ENCODE assay signal across 17 mouse cellular contexts in genomic region chr15:102967511-102968397, GRCm38 (mm10). TPM values are rescaled to one million over a fixed set of nuclear protein-coding genes. Genes with fewer than 3 reads are reported as not detected.
DNase-seq lines count a peak whose midpoint lies in the region; ATAC-seq and TF ChIP-seq lines count a peak whose summit lies in the region.
"Had no signal": no experiment of that assay in that cellular context is flagged by ENCODE, and none has a peak within 500 bp of the region (broad histone marks: within the 10 kb centered on the region; RNA-seq: fewer than 3 reads in every experiment).

No protein-coding gene starts in this region.

- H3K27me3 ChIP-seq in lung, embryonic 14.5 days (ENCODE audit: insufficient read depth, low read length) = peaks cover 99% of the 10 kb centered on the region
- peaks cover 100% of the 10 kb centered on the region for H3K27me3 ChIP-seq in embryonic facial prominence, embryonic 10.5 days (replicated peaks; ENCODE audit: low read depth, poor library complexity, severe bottlenecking)
- peaks cover 39% of the 10 kb centered on the region for H3K27me3 ChIP-seq in neural tube, embryonic 15.5 days (replicated peaks)
- peaks cover 24% of the 10 kb centered on the region; the same call in 1 of the 2 replicates for H3K27me3 ChIP-seq in cerebellum, adult 2 months (ENCODE audit: control insufficient read depth, insufficient read depth, low read length)

- peak overlapping the region; percentile 3; the same call in 1 of the 2 replicates for H3K4me3 ChIP-seq in lung, embryonic 14.5 days (ENCODE audit: low read depth, low read length)
- H3K4me3 ChIP-seq in embryonic facial prominence, embryonic 10.5 days = no peak overlapping the region
- H3K4me3 ChIP-seq in neural tube, embryonic 15.5 days (replicated peaks) = peak overlapping the region; percentile 49
- no peak overlapping the region for H3K4me3 ChIP-seq in cerebellum, adult 2 months (replicated peaks; ENCODE audit: insufficient read depth, low read depth, low read length)
- H3K4me3 ChIP-seq: hindbrain, embryonic 13.5 days; midbrain, embryonic 15.5 days had no signal

- H3K9ac ChIP-seq in lung, embryonic 14.5 days = no peak overlapping the region
- H3K9ac ChIP-seq in neural tube, embryonic 15.5 days (replicated peaks) = peak overlapping the region; percentile 68
- H3K9ac ChIP-seq: forebrain, postnatal 0 days; heart, embryonic 15.5 days; hindbrain, embryonic 13.5 days; liver, embryonic 12.5 days; midbrain, embryonic 15.5 days had no signal

- DNase-seq in lung, embryonic 14.5 days = no peak
- no peak for DNase-seq in lung, postnatal 4 days
- DNase-seq in embryonic facial prominence, embryonic 10.5 days (ENCODE audit: low spot score) = peak; percentile 49
- peak; percentile 58 to 72 for DNase-seq in kidney, postnatal 4 days
- no peak for DNase-seq in left cerebral cortex, adult 8-10 months (ENCODE audit: low spot score in 2 of 2)
- no peak for DNase-seq in cerebellum, adult 2 months
- DNase-seq: adrenal gland, postnatal 36 days; forebrain, postnatal 0 days; thymus, postnatal 25 days had no signal

- no peaks in the 10 kb centered on the region for H3K4me1 ChIP-seq in lung, embryonic 14.5 days (ENCODE audit: insufficient read depth)
- peaks cover 7% of the 10 kb centered on the region; the same call in 1 of the 2 replicates for H3K4me1 ChIP-seq in embryonic facial prominence, embryonic 10.5 days
- H3K4me1 ChIP-seq in neural tube, embryonic 15.5 days = peaks cover 37% of the 10 kb centered on the region
- no peaks in the 10 kb centered on the region for H3K4me1 ChIP-seq in cerebellum, adult 2 months (ENCODE audit: control insufficient read depth, insufficient read depth, low read length)
- H3K4me1 ChIP-seq: liver, embryonic 12.5 days had no signal

- H3K27ac ChIP-seq in lung, embryonic 14.5 days (ENCODE audit: low read depth) = no peak overlapping the region
- no peak overlapping the region for H3K27ac ChIP-seq in embryonic facial prominence, embryonic 10.5 days (replicated peaks)
- H3K27ac ChIP-seq in neural tube, embryonic 15.5 days (replicated peaks) = peak overlapping the region; percentile 85
- no peak overlapping the region for H3K27ac ChIP-seq in cerebellum, adult 2 months (ENCODE audit: insufficient read depth, low read length)
- H3K27ac ChIP-seq: heart, embryonic 15.5 days; hindbrain, embryonic 13.5 days; liver, embryonic 12.5 days; midbrain, embryonic 15.5 days had no signal

- H3K36me3 ChIP-seq in lung, embryonic 14.5 days (ENCODE audit: insufficient read depth) = no peaks in the 10 kb centered on the region
- H3K36me3 ChIP-seq in embryonic facial prominence, embryonic 10.5 days (replicated peaks) = no peaks in the 10 kb centered on the region
- H3K36me3 ChIP-seq in neural tube, embryonic 15.5 days = no peaks in the 10 kb centered on the region
- H3K36me3 ChIP-seq: heart, embryonic 15.5 days; hindbrain, embryonic 13.5 days; liver, embryonic 12.5 days; midbrain, embryonic 15.5 days had no signal

- no peak for ATAC-seq in lung, embryonic 14.5 days (ENCODE audit: insufficient read depth)
- ATAC-seq in neural tube, embryonic 15.5 days (ENCODE audit: low FRiP score) = no peak
- ATAC-seq: forebrain, postnatal 0 days; liver, embryonic 12.5 days; midbrain, embryonic 15.5 days had no signal

- TF ChIP-seq CTCF in lung, embryonic 14.5 days (IDR thresholded peaks at IDR 0.05; ENCODE audit: low read depth) = no peak
- no peak for TF ChIP-seq CTCF in cerebellum, adult 2 months (IDR thresholded peaks at IDR 0.05; ENCODE audit: borderline replicate concordance, insufficient read depth, low read depth, low read length)

- no peak overlapping the region for H3K4me2 ChIP-seq in lung, embryonic 14.5 days
- H3K4me2 ChIP-seq in neural tube, embryonic 15.5 days = peak overlapping the region; percentile 70
- H3K4me2 ChIP-seq: hindbrain, embryonic 13.5 days; liver, embryonic 12.5 days; midbrain, embryonic 15.5 days had no signal

- no peak for TF ChIP-seq POLR2A in cerebellum, adult 2 months (IDR thresholded peaks at IDR 0.05; ENCODE audit: borderline replicate concordance, insufficient read depth, low read length)

- no peaks in the 10 kb centered on the region for H3K9me3 ChIP-seq in lung, embryonic 14.5 days (ENCODE audit: low read depth, low read length)
- no peaks in the 10 kb centered on the region for H3K9me3 ChIP-seq in embryonic facial prominence, embryonic 10.5 days
- no peaks in the 10 kb centered on the region for H3K9me3 ChIP-seq in neural tube, embryonic 15.5 days (replicated peaks)
- H3K9me3 ChIP-seq: heart, embryonic 15.5 days; hindbrain, embryonic 13.5 days; liver, embryonic 12.5 days; midbrain, embryonic 15.5 days had no signal

- WGBS in lung, embryonic 14.5 days = 1% methylated on average over 34 of the region's 34 CpGs
- 2% methylated on average over 34 of the region's 34 CpGs for WGBS in embryonic facial prominence, embryonic 10.5 days
- WGBS in neural tube, embryonic 15.5 days = 3% methylated on average over 34 of the region's 34 CpGs
- 4% methylated on average over 34 of the region's 34 CpGs for WGBS in cerebellum, adult 2 months

RNA-seq across cellular contexts. Expression of gene Hoxc5, which starts 0.5 kb away (rescaled TPM):
- polyA plus RNA-seq in lung, embryonic 14.5 days (2014; fragmentation: Nextera tagmentation; extraction: Ambion mirVana) = 0.62 and 0.74 TPM in 2 replicates
- polyA plus RNA-seq in embryonic facial prominence, embryonic 10.5 days (2016; fragmentation: Nextera tagmentation; extraction: Ambion mirVana) = 0.07 and 0.18 TPM in 2 replicates
- 14.6 and 20.7 TPM in 2 replicates for polyA plus RNA-seq in neural tube, embryonic 15.5 days (2015; fragmentation: Nextera tagmentation; extraction: Ambion mirVana)
- total RNA-seq in left cerebral cortex, adult 8-10 months (2022) = not detected
- polyA plus RNA-seq in cerebellum, adult 2 months (2012; rRNA removed) = 1.5 and 2.2 TPM in 2 replicates
- total RNA-seq: common myeloid progenitor, adult 5-6 weeks; forebrain, postnatal 0 days; granulocyte monocyte progenitor cell, adult 5-6 weeks; layer of hippocampus, postnatal 10 days had no signal
- polyA plus RNA-seq: forebrain, postnatal 0 days; midbrain, embryonic 15.5 days had no signal

RNA-seq across cellular contexts. Expression of gene Hoxc10, which starts 1.2 kb away (rescaled TPM):
- not detected in 2 replicates for polyA plus RNA-seq in lung, embryonic 14.5 days (2014; fragmentation: Nextera tagmentation; extraction: Ambion mirVana)
- polyA plus RNA-seq in embryonic facial prominence, embryonic 10.5 days (2016; fragmentation: Nextera tagmentation; extraction: Ambion mirVana) = not detected in 2 replicates
- 51.3 and 71.0 TPM in 2 replicates for polyA plus RNA-seq in neural tube, embryonic 15.5 days (2015; fragmentation: Nextera tagmentation; extraction: Ambion mirVana)
- total RNA-seq in left cerebral cortex, adult 8-10 months (2022) = not detected
- not detected in 2 replicates for polyA plus RNA-seq in cerebellum, adult 2 months (2012; rRNA removed)
- total RNA-seq: common myeloid progenitor, adult 5-6 weeks; forebrain, postnatal 0 days; granulocyte monocyte progenitor cell, adult 5-6 weeks; layer of hippocampus, postnatal 10 days had no signal
- polyA plus RNA-seq: forebrain, postnatal 0 days; heart, embryonic 15.5 days; hindbrain, embryonic 13.5 days; liver, embryonic 12.5 days; midbrain, embryonic 15.5 days had no signal

RNA-seq across cellular contexts. Expression of gene Hoxc9, which starts 8.5 kb away (rescaled TPM):
- polyA plus RNA-seq in lung, embryonic 14.5 days (2014; fragmentation: Nextera tagmentation; extraction: Ambion mirVana) = not detected in 2 replicates
- not detected in 2 replicates for polyA plus RNA-seq in embryonic facial prominence, embryonic 10.5 days (2016; fragmentation: Nextera tagmentation; extraction: Ambion mirVana)
- 19.7 and 30.9 TPM in 2 replicates for polyA plus RNA-seq in neural tube, embryonic 15.5 days (2015; fragmentation: Nextera tagmentation; extraction: Ambion mirVana)
- not detected for total RNA-seq in left cerebral cortex, adult 8-10 months (2022)
- polyA plus RNA-seq in cerebellum, adult 2 months (2012; rRNA removed) = not detected in 2 replicates
- total RNA-seq: common myeloid progenitor, adult 5-6 weeks; forebrain, postnatal 0 days; granulocyte monocyte progenitor cell, adult 5-6 weeks; layer of hippocampus, postnatal 10 days had no signal
- polyA plus RNA-seq: forebrain, postnatal 0 days; heart, embryonic 15.5 days; liver, embryonic 12.5 days; midbrain, embryonic 15.5 days had no signal

RNA-seq across cellular contexts. Expression of gene Hoxc11, which starts 13.5 kb away (rescaled TPM):
- not detected in 2 replicates for polyA plus RNA-seq in lung, embryonic 14.5 days (2014; fragmentation: Nextera tagmentation; extraction: Ambion mirVana)
- polyA plus RNA-seq in embryonic facial prominence, embryonic 10.5 days (2016; fragmentation: Nextera tagmentation; extraction: Ambion mirVana) = not detected in 2 replicates
- 2.1 and 5.6 TPM in 2 replicates for polyA plus RNA-seq in neural tube, embryonic 15.5 days (2015; fragmentation: Nextera tagmentation; extraction: Ambion mirVana)
- not detected for total RNA-seq in left cerebral cortex, adult 8-10 months (2022)
- polyA plus RNA-seq in cerebellum, adult 2 months (2012; rRNA removed) = not detected in 2 replicates
- total RNA-seq: adrenal gland, postnatal 36 days; common myeloid progenitor, adult 5-6 weeks; forebrain, postnatal 0 days; granulocyte monocyte progenitor cell, adult 5-6 weeks; layer of hippocampus, postnatal 10 days had no signal
- polyA plus RNA-seq: forebrain, postnatal 0 days; heart, embryonic 15.5 days; hindbrain, embryonic 13.5 days; liver, embryonic 12.5 days; midbrain, embryonic 15.5 days had no signal

RNA-seq across cellular contexts. Expression of gene Hoxc8, which starts 22.7 kb away (rescaled TPM):
- not detected in 2 replicates for polyA plus RNA-seq in lung, embryonic 14.5 days (2014; fragmentation: Nextera tagmentation; extraction: Ambion mirVana)
- polyA plus RNA-seq in embryonic facial prominence, embryonic 10.5 days (2016; fragmentation: Nextera tagmentation; extraction: Ambion mirVana) = not detected in 2 replicates
- polyA plus RNA-seq in neural tube, embryonic 15.5 days (2015; fragmentation: Nextera tagmentation; extraction: Ambion mirVana) = 56.5 and 108 TPM in 2 replicates
- not detected for total RNA-seq in left cerebral cortex, adult 8-10 months (2022)
- polyA plus RNA-seq in cerebellum, adult 2 months (2012; rRNA removed) = not detected in 2 replicates
- total RNA-seq: common myeloid progenitor, adult 5-6 weeks; forebrain, postnatal 0 days; granulocyte monocyte progenitor cell, adult 5-6 weeks; layer of hippocampus, postnatal 10 days had no signal
- polyA plus RNA-seq: forebrain, postnatal 0 days; heart, embryonic 15.5 days; midbrain, embryonic 15.5 days had no signal

Comparison
In these comparisons a context has a peak if more than half of its experiments do, and no peak if none do; other contexts are left out.
1. DNase-seq: peak in embryonic facial prominence, embryonic 10.5 days (single experiment) and kidney, postnatal 4 days (2 of 2); none in lung, embryonic 14.5 days (single experiment), lung, postnatal 4 days (0 of 2), left cerebral cortex, adult 8-10 months (0 of 2) and cerebellum, adult 2 months (0 of 2).
2. H3K4me3 ChIP-seq: peak in lung, embryonic 14.5 days (single experiment) and neural tube, embryonic 15.5 days (single experiment); none in embryonic facial prominence, embryonic 10.5 days (single experiment) and cerebellum, adult 2 months (single experiment).
3. RNA of gene Hoxc10, which starts 1.2 kb away (polyA plus RNA-seq): 51.3 to 71.0 TPM in neural tube, embryonic 15.5 days; not detected in lung, embryonic 14.5 days, not detected in embryonic facial prominence, embryonic 10.5 days and not detected in cerebellum, adult 2 months; every median in the first group is over 10 times any median in the second.
4. RNA of gene Hoxc9, which starts 8.5 kb away (polyA plus RNA-seq): 19.7 to 30.9 TPM in neural tube, embryonic 15.5 days; not detected in lung, embryonic 14.5 days, not detected in embryonic facial prominence, embryonic 10.5 days and not detected in cerebellum, adult 2 months; every median in the first group is over 10 times any median in the second.